Comparison of ENCODE assay signal across 8 mouse cellular contexts in genomic region chr19:32030430-32030829, GRCm38 (mm10).
DNase-seq lines count a peak whose midpoint lies in the region; ATAC-seq and TF ChIP-seq lines count a peak whose summit lies in the region.

No protein-coding gene starts in this region.

- H3K36me3 ChIP-seq in liver, postnatal 0 days (replicated peaks; ENCODE audit: insufficient read depth, low read length): no peaks in the 10 kb centered on the region

- DNase-seq in frontal cortex, postnatal 14 days (ENCODE audit: low spot score in 2 of 2): no peak
- peak; percentile 22 for DNase-seq in ovary, postnatal 14 days (ENCODE audit: low spot score)
- DNase-seq in ovary, postnatal 36 days (ENCODE audit: low spot score): no peak
- DNase-seq in cerebellum, adult 9-10 months: peak; percentile 38
- DNase-seq in heart, postnatal 4 days: peak; percentile 44
- DNase-seq in liver, postnatal 0 days: peak; percentile 16
- peak; percentile 8 for DNase-seq in right cerebral cortex, postnatal 4 days

- no peaks in the 10 kb centered on the region for H3K27me3 ChIP-seq in liver, postnatal 0 days (ENCODE audit: insufficient read depth, low read length)

- peak; percentile 90 for ATAC-seq in frontal cortex, adult (ENCODE audit: low TSS enrichment)
- ATAC-seq in liver, postnatal 0 days: no peak

- no peak for TF ChIP-seq EP300 in liver, postnatal 0 days (IDR thresholded peaks at IDR 0.05; ENCODE audit: low read depth)

- 0% methylated on average over 1 of the region's 1 CpGs for WGBS in liver, postnatal 0 days (ENCODE audit: insufficient replicate concordance)

- no peaks in the 10 kb centered on the region for H3K4me1 ChIP-seq in liver, postnatal 0 days (ENCODE audit: insufficient read depth)

- H3K4me2 ChIP-seq in liver, postnatal 0 days (ENCODE audit: low read depth, low read length): no peak overlapping the region

- H3K9me3 ChIP-seq in liver, postnatal 0 days (ENCODE audit: low read length): no peaks in the 10 kb centered on the region

- no peak overlapping the region for H3K27ac ChIP-seq in liver, postnatal 0 days (ENCODE audit: low read depth)

- peak; percentile 74 for TF ChIP-seq CTCF in liver, postnatal 0 days (IDR thresholded peaks at IDR 0.05; ENCODE audit: low read depth)

- H3K9ac ChIP-seq in liver, postnatal 0 days (replicated peaks): no peak overlapping the region

- no peak overlapping the region for H3K4me3 ChIP-seq in liver, postnatal 0 days (ENCODE audit: low read depth, low read length)

Comparison
In these comparisons a context has a peak if more than half of its experiments do, and no peak if none do; other contexts are left out.
1. DNase-seq: peak in ovary, postnatal 14 days (single experiment), cerebellum, adult 9-10 months (single experiment), heart, postnatal 4 days (single experiment), liver, postnatal 0 days (single experiment) and right cerebral cortex, postnatal 4 days (single experiment); none in frontal cortex, postnatal 14 days (0 of 2) and ovary, postnatal 36 days (single experiment).